Mouse (Mus musculus): ENCODE data around the gene Chchd6.

GRCm38 (mm10) chr6:89584634-89585409 is 10.6 kb downstream of the Chchd6 start:
- TF ChIP-seq GATA2 (IDR thresholded peaks at IDR 0.05; ENCODE audit: borderline replicate concordance, low read depth, low read length) (no peak), CTCF (IDR thresholded peaks at IDR 0.05; ENCODE audit: low read depth, low read length) (no peak), GATA1 (IDR thresholded peaks at IDR 0.05; ENCODE audit: borderline replicate concordance, low read length) (no peak), TAL1 (conservative IDR thresholded peaks at IDR 0.05; ENCODE audit: low read depth, low read length) (no peak)

Measured in G1E (cell line).